Mouse (Mus musculus) CH12.LX (cell line): ENCODE results near the gene Ptpn5.

Experiments used
- CTCF ChIP-seq, 2 experiments: IDR thresholded peaks in 1 of 2; conservative IDR thresholded peaks in 1 of 2; 2 replicates each; pipeline ENCODE4 v1.5.1; 2011 to 2012; ENCODE audit warnings: low read depth in 2 of 2, low read length in 2 of 2, improper control_type of control experiment in 1 of 2, inconsistent platforms in 1 of 2, mild to moderate bottlenecking in 1 of 2, moderate library complexity in 1 of 2
- EP300 ChIP-seq: IDR thresholded peaks from 2 replicates; pipeline ENCODE4 v1.6.1; 2011; ENCODE audit warnings: low read length, improper control_type of control experiment
- GABPA ChIP-seq: IDR thresholded peaks from 2 replicates; pipeline ENCODE4 v1.6.1; 2012; ENCODE audit warnings: low read depth, low read length, improper control_type of control experiment, inconsistent platforms; ENCODE audit not compliant: insufficient replicate concordance
- HCFC1 ChIP-seq: IDR thresholded peaks from 2 replicates; pipeline ENCODE4 v1.6.1; 2012; ENCODE audit warnings: low read depth, mild to moderate bottlenecking, inconsistent platforms, low read length, improper control_type of control experiment
- JUN ChIP-seq: IDR thresholded peaks from 2 replicates; pipeline ENCODE4 v1.6.1; 2011; ENCODE audit warnings: low read depth, mild to moderate bottlenecking, low read length, improper control_type of control experiment, moderate library complexity; ENCODE audit not compliant: insufficient read depth
- MAZ ChIP-seq: IDR thresholded peaks from 2 replicates; pipeline ENCODE4 v1.6.1; 2012; ENCODE audit warnings: low read depth, mild to moderate bottlenecking, inconsistent platforms, low read length, improper control_type of control experiment, moderate library complexity
- POLR2AphosphoS2 ChIP-seq: IDR thresholded peaks from 2 replicates; pipeline ENCODE4 v1.6.1; 2011; ENCODE audit warnings: low read depth, low read length, improper control_type of control experiment
- USF2 ChIP-seq: conservative IDR thresholded peaks from 2 replicates; pipeline ENCODE4 v1.6.1; 2011; ENCODE audit warnings: low read depth, low read length, improper control_type of control experiment
- ZNF384 ChIP-seq: IDR thresholded peaks from 2 replicates; pipeline ENCODE4 v1.6.1; 2012; ENCODE audit warnings: low read depth, low read length, improper control_type of control experiment, inconsistent platforms

DNA sequence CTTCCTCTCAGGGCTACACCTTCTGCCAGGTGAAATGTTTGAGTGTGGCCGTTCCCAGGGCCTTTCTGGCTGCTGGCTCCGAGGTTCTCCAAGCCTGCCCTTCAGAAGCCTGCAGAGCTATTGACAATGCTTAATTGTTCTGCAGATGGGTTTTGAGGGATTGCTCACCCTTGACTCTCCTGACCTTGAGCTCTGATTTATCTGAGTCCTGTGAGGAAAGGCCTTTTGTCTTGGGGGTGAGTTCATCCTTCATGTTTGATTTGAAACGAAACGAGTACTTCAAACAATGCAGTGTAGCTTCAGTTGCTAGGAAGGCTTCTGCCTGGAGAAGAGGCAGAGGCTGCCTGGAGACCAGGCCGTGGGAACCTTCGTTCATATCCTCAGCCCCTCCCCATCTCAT lies 10.8 kb upstream of the Ptpn5 start:
- TF ChIP-seq EP300 (no peak), GABPA (no peak), MAZ (no peak), ZNF384 (no peak), CTCF (conservative IDR thresholded peaks at IDR 0.05 in 1 of 2, IDR thresholded peaks at IDR 0.05 in 1 of 2; ENCODE audit: low read depth in 2 of 2, low read length in 2 of 2) (no peak), HCFC1 (no peak), POLR2AphosphoS2 (no peak), USF2 (no peak), JUN (no peak)
